Mouse (Mus musculus) liver, embryonic 15.5 days (tissue): ENCODE results near the gene Bcl6. TPM values are rescaled to one million over a fixed set of nuclear protein-coding genes. Genes with fewer than 3 reads are reported as not detected.

Source experiments
- ATAC-seq: fragments of 200-750 bp; cut with Nextera tagmentation; 2 replicates; pipeline ENCODE4 v1.8.0; 2017; ENCODE audit warnings: moderate number of reproducible peaks, mild to moderate bottlenecking, moderate library complexity; ENCODE audit not compliant: insufficient read depth
- H3K27ac ChIP-seq: fragments of 300-500 bp; sonication (generic); replicated peaks from 2 replicates; pipeline ENCODE4 v1.5.1; 2015; ENCODE audit warnings: mild to moderate bottlenecking, inconsistent platforms
- H3K27me3 ChIP-seq: fragments of 300-500 bp; sonication (generic); 2 replicates; pipeline ENCODE4 v1.6.1; 2015; ENCODE audit warnings: mild to moderate bottlenecking, inconsistent platforms
- H3K36me3 ChIP-seq: fragments of 300-500 bp; sonication (generic); replicated peaks from 2 replicates; pipeline ENCODE4 v1.6.1; 2015; ENCODE audit warnings: moderate library complexity, mild to moderate bottlenecking, inconsistent platforms
- H3K4me1 ChIP-seq: fragments of 300-500 bp; sonication (generic); replicated peaks from 2 replicates; pipeline ENCODE4 v1.6.1; 2015; ENCODE audit warnings: inconsistent platforms
- H3K4me2 ChIP-seq: fragments of 300-500 bp; sonication (generic); 2 replicates; pipeline ENCODE4 v1.6.1; 2015; ENCODE audit warnings: moderate library complexity, mild to moderate bottlenecking, inconsistent platforms
- H3K4me3 ChIP-seq: fragments of 300-500 bp; sonication (generic); replicated peaks from 2 replicates; pipeline ENCODE4 v1.5.1; 2015; ENCODE audit warnings: mild to moderate bottlenecking, inconsistent platforms
- H3K9ac ChIP-seq: fragments of 300-500 bp; sonication (generic); 2 replicates; pipeline ENCODE4 v1.6.1; 2015; ENCODE audit warnings: moderate library complexity, mild to moderate bottlenecking, inconsistent platforms
- H3K9me3 ChIP-seq: fragments of 300-500 bp; sonication (generic); replicated peaks from 2 replicates; pipeline ENCODE4 v1.6.1; 2016; ENCODE audit warnings: inconsistent platforms
- WGBS: fragments of 180-500 bp; shearing (Covaris S2); methylation state at CpG from one replicate; pipeline ENCODE4 v1.1.7; 2015; ENCODE audit warnings: mixed read lengths; ENCODE audit not compliant: insufficient replicate concordance; 5-methylcytosine and 5-hydroxymethylcytosine counted together
- polyA plus RNA-seq: library from polyadenylated mRNA; unstranded; fragments of >200 nt; fragmentation: Nextera tagmentation; extraction: Ambion mirVana; gene quantifications from 2 replicates; pipeline ENCODE4 v1.2.1, GENCODE M21; 2015

Bcl6 gene
- polyA plus RNA-seq, 1 experiment from 2014 or later: 0.25 TPM

DNA sequence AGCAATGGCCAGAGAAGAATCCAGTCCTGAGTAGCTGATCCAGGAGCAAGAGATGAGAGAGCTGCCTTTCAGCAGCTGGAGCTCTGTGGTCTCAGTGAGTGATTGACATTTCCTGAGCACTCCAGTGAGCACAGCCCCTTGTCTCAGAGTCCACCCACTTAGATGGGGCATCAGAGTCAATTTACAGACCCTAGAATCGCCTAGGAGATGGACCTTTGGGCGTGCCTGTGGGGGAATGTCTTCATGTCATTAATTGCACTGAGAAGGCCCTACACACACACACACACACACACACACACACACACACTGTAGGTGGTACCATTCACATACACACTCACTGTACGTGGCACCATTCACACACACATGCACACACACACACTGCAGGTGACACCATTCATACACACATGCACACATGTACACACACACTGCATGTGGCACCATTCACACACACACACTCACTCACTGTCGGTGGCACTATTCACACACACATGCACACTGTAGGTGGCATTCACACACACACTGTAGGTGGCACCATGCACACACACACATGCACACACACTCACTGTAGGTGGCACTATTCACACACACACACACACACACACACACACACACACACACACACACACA, 36.4 kb downstream of the Bcl6 start:
- no peaks in the 10 kb centered on the region for H3K36me3 ChIP-seq
- no peak for ATAC-seq
- 34% methylated on average over 4 of the region's 4 CpGs for WGBS
- no peak overlapping the region for H3K27ac ChIP-seq
- no peak overlapping the region for H3K4me3 ChIP-seq
- no peaks in the 10 kb centered on the region for H3K9me3 ChIP-seq
- no peak overlapping the region for H3K9ac ChIP-seq
- H3K4me2 ChIP-seq: no peak overlapping the region
- H3K4me1 ChIP-seq: no peaks in the 10 kb centered on the region
- H3K27me3 ChIP-seq: no peaks in the 10 kb centered on the region

DNA sequence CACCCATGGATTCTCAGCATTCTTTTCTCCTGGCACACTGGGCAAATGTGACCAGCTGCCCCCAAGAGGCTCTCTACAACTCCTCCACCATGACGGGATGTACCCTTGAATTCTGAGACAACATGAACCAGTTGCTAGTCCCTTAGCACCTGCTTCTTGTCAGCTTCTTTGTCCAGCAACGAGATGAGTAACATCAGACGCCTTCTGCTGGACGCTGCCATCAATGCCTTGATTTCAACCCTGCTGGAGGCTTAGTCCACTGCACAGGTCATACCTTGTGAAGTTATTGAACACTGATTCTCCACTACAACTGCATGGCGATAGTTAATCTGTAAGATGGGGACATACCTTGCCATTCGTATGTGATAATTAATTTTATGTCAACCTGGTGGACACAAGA, 41.0 kb downstream of the Bcl6 start:
- no peak overlapping the region for H3K27ac ChIP-seq
- no peak for ATAC-seq
- H3K27me3 ChIP-seq: no peaks in the 10 kb centered on the region
- H3K4me1 ChIP-seq: no peaks in the 10 kb centered on the region
- no peak overlapping the region for H3K4me2 ChIP-seq
- H3K9ac ChIP-seq: no peak overlapping the region
- 74% methylated on average over 6 of the region's 6 CpGs for WGBS
- H3K4me3 ChIP-seq: no peak overlapping the region
- H3K9me3 ChIP-seq: no peaks in the 10 kb centered on the region
- no peaks in the 10 kb centered on the region for H3K36me3 ChIP-seq

DNA sequence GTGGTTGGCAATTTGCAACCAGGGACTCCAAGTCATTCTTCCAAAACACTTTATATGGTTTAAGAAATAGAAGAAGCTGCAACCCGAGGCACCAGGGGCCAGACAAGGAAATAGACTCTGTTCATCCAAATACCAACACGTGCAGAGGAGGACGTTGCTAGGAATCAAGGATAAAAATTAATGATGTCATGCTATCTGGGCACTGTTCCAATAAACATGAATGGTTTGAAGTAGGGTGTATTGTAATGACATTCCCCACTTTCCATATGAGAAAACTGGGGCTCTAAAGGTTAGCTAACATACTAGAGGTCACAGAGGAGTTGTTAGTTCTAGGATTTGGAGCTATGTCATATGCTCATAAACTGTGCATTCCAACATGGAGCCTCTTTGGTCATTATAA, 43.9 kb downstream of the Bcl6 start:
- Histone ChIP-seq H3K9ac (no peak overlapping the region), H3K4me2 (no peak overlapping the region), H3K4me3 (no peak overlapping the region), H3K36me3 (no peaks in the 10 kb centered on the region), H3K9me3 (no peaks in the 10 kb centered on the region), H3K4me1 (no peaks in the 10 kb centered on the region), H3K27ac (no peak overlapping the region), H3K27me3 (no peaks in the 10 kb centered on the region)
- no peak for ATAC-seq
- WGBS: 39% methylated on average over 3 of the region's 3 CpGs

DNA sequence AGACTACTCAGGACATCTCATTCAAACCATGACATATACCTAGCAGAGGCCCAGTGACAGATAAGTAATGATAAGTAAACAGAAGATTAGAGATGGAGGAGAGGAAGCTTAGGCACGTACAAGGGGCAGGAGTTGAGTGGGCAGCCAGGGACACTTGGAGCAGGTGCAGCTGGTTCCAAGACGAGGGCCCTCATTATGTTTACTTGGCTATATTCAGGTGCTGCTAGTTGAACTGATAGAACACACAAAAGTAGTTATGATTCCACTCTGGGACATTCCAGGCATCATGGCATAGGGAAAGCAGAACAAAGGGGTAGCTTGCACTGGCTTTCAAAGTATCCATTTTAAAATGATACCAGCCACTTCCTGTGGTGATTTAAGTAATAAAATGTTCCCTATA, 54.3 kb downstream of the Bcl6 start:
- no peak overlapping the region for H3K9ac ChIP-seq
- no peaks in the 10 kb centered on the region for H3K27me3 ChIP-seq
- ATAC-seq: no peak
- 42% methylated on average over 2 of the region's 2 CpGs for WGBS
- H3K4me1 ChIP-seq: no peaks in the 10 kb centered on the region
- no peak overlapping the region for H3K27ac ChIP-seq
- H3K4me2 ChIP-seq: no peak overlapping the region
- no peaks in the 10 kb centered on the region for H3K36me3 ChIP-seq
- H3K4me3 ChIP-seq: no peak overlapping the region
- H3K9me3 ChIP-seq: no peaks in the 10 kb centered on the region

DNA sequence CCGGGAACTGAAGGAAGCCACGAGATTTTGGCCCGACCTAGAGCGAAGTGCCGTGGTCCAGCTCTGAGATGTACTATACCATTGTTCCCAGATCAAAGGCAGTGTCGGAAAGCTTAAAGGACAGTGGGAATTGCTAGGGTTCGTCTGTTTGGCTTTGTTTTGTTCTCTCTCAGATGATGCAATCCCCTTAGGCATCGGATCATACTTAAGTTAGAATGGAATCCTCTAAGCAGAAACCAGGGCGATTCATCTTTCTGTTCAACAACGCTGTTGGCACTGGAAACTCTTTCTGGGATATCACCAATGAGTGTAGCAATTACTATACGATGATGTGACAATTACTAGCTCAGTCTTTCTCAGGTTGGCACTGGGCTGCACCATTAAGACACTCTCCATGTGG, 56.4 kb downstream of the Bcl6 start, which contains the start of gene Rtp2:
Gene Rtp2 (minus strand): TSS at position 101 of the 400 bp plus-strand sequence.
- Histone ChIP-seq H3K9me3 (no peaks in the 10 kb centered on the region), H3K27ac (no peak within 1 kb of the TSS), H3K9ac (no peak within 1 kb of the TSS), H3K27me3 (no peaks in the 10 kb centered on the region), H3K4me3 (no peak within 1 kb of the TSS), H3K36me3 (no peaks in the 10 kb centered on the region), H3K4me1 (no peaks in the 10 kb centered on the region), H3K4me2 (no peak within 1 kb of the TSS)
- WGBS: 68% methylated on average over 11 of the region's 11 CpGs
- ATAC-seq: no peak

DNA sequence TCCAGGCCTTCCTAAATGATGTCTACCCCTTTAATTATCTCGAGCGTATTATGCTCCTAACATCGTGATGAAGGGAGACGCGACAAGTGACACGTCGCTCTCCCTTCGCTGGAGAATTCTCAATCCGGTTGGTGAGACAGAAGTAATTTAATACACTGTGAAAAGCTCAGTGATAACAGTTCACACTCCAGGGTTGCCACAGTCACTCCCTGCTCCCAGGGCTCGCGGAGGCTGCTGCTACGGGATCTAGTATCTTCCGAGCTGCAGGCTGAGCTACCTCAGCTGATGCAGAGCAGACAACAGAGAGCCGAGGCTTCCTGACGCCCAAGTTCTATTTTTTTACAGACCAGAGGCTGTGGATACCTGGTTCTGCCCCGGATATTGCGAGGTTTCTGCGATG, 57.4 kb downstream of the Bcl6 start:
- no peak for ATAC-seq
- Histone ChIP-seq H3K36me3 (no peaks in the 10 kb centered on the region), H3K4me3 (no peak overlapping the region), H3K27ac (no peak overlapping the region), H3K4me1 (no peaks in the 10 kb centered on the region), H3K9ac (no peak overlapping the region), H3K27me3 (no peaks in the 10 kb centered on the region), H3K4me2 (no peak overlapping the region), H3K9me3 (no peaks in the 10 kb centered on the region)
- WGBS: 66% methylated on average over 18 of the region's 18 CpGs

DNA sequence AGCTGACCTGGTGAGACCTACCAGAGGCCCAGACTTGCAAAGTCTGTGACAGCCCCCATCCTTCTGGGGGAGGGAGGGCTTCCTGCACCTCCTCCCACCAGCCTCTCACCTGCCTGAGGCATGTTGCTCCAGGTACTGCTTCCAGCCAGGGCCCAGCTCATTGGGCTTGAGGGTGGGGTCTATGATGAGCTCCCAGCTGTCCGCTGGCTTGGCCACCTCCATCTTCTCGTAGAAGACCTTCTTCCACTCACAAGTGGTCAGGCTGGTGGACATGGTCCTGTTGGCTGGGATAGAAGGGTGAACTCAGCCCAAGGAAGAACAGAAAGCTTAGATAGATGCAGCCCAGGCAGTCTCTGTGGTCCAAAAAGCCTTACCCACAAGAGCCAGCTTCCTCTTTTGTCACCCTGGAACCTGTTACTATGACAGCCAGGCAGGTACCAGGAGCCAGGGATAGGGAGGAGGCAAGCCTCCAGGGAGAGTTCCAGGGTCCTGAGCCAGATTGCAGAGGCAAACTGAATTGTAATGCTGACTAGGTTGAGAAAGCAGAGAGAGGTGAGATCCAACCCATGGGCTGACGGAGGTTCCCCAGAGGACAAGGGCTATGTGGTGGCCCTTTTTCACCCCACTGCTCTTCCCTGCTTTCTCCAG, 58.1 kb downstream of the Bcl6 start:
- H3K9ac ChIP-seq: no peak overlapping the region
- no peak overlapping the region for H3K27ac ChIP-seq
- no peaks in the 10 kb centered on the region for H3K27me3 ChIP-seq
- H3K4me1 ChIP-seq: no peaks in the 10 kb centered on the region
- no peaks in the 10 kb centered on the region for H3K36me3 ChIP-seq
- no peak for ATAC-seq
- no peaks in the 10 kb centered on the region for H3K9me3 ChIP-seq
- no peak overlapping the region for H3K4me2 ChIP-seq
- no peak overlapping the region for H3K4me3 ChIP-seq
- 62% methylated on average over 3 of the region's 3 CpGs for WGBS

DNA sequence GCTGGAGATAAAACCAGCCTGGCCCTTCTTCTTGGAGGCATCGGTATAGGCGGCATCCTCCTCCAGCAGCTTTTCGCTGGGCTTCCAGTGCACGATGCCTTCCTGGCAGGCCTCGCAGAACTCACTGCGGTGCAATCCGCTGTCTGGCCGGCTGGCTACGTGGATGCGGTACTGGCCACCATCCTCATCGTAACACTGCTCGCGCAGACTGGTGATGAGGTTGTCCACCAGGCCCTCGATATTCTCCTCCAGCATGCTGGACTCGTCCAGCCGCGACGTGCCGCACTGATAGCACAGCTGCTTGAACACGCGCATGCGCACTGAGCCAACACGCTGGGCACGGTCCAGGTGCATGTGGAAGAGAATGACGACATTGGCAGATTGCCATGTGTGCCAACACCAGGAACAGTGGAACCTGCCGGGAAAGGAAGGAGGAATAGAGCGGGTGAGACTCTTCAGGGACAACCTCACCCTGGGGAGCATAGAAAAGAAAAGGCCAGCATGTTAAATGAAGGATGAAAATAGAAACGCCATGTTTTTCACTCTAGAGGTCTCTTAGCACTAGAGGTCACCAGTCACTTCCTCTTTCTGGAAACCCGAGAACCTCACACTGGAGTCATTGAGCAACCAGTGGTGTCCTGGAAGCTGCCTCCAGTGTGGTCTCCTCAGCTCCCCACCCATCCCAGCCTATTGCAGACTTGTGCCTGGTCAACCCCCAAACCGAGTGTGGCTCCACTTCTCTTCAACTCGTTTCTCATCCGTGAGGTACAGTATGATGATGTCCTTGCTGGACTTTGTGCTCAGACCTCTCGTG, 61.1 kb downstream of the Bcl6 start:
- Histone ChIP-seq H3K27me3 (no peaks in the 10 kb centered on the region), H3K36me3 (no peaks in the 10 kb centered on the region), H3K27ac (no peak overlapping the region), H3K4me3 (no peak overlapping the region), H3K4me1 (no peaks in the 10 kb centered on the region), H3K4me2 (no peak overlapping the region), H3K9ac (no peak overlapping the region), H3K9me3 (no peaks in the 10 kb centered on the region)
- no peak for ATAC-seq
- 73% methylated on average over 33 of the region's 33 CpGs for WGBS

DNA sequence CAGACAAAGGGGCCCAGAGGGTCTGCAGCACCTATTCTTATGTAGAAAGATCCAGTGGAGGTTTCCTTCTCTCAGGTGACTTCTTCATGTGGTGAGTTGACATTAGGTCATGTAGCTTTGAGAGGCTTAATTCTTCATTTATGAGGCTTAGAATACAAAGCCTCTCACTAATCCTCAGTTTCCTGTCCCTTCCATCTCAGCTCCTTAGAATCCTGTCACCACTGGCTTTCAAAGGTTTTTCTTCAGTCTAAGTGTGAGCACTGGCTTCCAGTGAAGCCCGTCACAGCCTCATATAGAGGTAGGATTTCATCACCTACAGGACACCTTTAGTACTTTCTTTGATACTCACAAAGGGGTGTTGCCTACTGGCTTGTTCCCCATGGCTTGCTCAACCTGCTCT, 65.7 kb downstream of the Bcl6 start:
- Histone ChIP-seq H3K9me3 (no peaks in the 10 kb centered on the region), H3K36me3 (no peaks in the 10 kb centered on the region), H3K4me3 (no peak overlapping the region), H3K4me2 (no peak overlapping the region), H3K4me1 (no peaks in the 10 kb centered on the region), H3K27me3 (no peaks in the 10 kb centered on the region), H3K27ac (no peak overlapping the region), H3K9ac (no peak overlapping the region)
- ATAC-seq: no peak
- 69% methylated on average over 1 of the region's 1 CpGs for WGBS

DNA sequence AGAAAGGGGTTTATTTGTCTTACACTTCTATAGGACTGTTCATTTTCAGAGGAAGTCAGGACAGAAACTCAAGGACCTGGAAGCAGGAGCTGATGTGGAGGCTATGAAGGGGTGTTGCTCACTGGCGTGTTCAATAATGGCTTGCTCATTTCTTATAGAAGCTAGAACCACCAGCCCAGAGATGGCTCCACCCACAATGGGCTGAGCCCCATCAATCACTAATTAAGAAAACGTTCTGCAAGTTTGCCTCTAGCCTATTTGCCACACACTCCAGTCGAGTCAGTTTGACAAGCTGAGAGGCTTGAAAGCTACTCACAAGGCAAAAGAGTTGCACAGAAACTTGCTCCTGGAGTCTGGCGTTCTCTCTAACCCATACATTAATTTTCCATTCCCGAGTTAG, 67.0 kb downstream of the Bcl6 start:
- H3K27me3 ChIP-seq: no peaks in the 10 kb centered on the region
- no peak overlapping the region for H3K4me2 ChIP-seq
- no peaks in the 10 kb centered on the region for H3K9me3 ChIP-seq
- 47% methylated on average over 5 of the region's 5 CpGs for WGBS
- no peak overlapping the region for H3K27ac ChIP-seq
- H3K9ac ChIP-seq: no peak overlapping the region
- H3K4me3 ChIP-seq: no peak overlapping the region
- no peaks in the 10 kb centered on the region for H3K4me1 ChIP-seq
- no peaks in the 10 kb centered on the region for H3K36me3 ChIP-seq
- ATAC-seq: no peak

DNA sequence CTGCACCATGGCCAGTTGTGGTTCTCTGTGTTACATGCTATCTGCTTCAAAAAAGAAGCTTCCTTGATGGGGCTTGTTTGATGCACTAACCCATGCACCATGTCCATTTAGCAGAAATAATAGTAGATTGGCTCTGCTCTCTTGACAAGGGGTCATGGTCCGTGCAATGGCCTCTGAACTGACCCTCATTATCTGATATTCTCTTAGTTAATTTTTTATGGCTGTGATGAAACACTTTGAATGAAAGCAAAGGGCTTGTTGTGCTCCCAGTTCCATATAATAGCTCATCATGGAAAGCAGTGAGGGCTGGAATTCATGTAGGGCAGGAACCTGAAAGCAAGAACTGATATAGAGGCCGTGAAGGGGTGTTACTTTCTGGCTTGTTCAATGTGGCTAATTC, 69.2 kb downstream of the Bcl6 start:
- Histone ChIP-seq H3K4me3 (no peak overlapping the region), H3K9me3 (no peaks in the 10 kb centered on the region), H3K27me3 (no peaks in the 10 kb centered on the region), H3K36me3 (no peaks in the 10 kb centered on the region), H3K4me1 (no peaks in the 10 kb centered on the region), H3K4me2 (no peak overlapping the region), H3K9ac (no peak overlapping the region), H3K27ac (no peak overlapping the region)
- ATAC-seq: no peak
- WGBS: 47% methylated on average over 2 of the region's 2 CpGs
